Mouse (Mus musculus) hindbrain, embryonic 16.5 days (tissue): ENCODE measurements around the gene Kcnn4. TPM values are rescaled to one million over a fixed set of nuclear protein-coding genes. Genes with fewer than 3 reads are reported as not detected.

Experiments
- ATAC-seq: fragments of 200-750 bp; cut with Nextera tagmentation; 2 replicates; pipeline ENCODE4 v1.8.0; 2017; ENCODE audit warnings: moderate TSS enrichment, moderate library complexity
- H3K27ac ChIP-seq: fragments of 300-500 bp; sonication (generic); 2 replicates; pipeline ENCODE4 v1.5.1; 2014; ENCODE audit warnings: low read depth, mild to moderate bottlenecking, control low read depth, low read length, moderate library complexity
- H3K27me3 ChIP-seq: fragments of 300-500 bp; sonication (generic); replicated peaks from 2 replicates; pipeline ENCODE4 v1.6.1; 2014; ENCODE audit warnings: low read length; ENCODE audit not compliant: control insufficient read depth, insufficient read depth
- H3K36me3 ChIP-seq: fragments of 300-500 bp; sonication (generic); 2 replicates; pipeline ENCODE4 v1.6.1; 2014; ENCODE audit warnings: mild to moderate bottlenecking, low read length, moderate library complexity, mixed read lengths; ENCODE audit not compliant: control insufficient read depth, insufficient read depth
- H3K4me1 ChIP-seq: fragments of 300-500 bp; sonication (generic); 2 replicates; pipeline ENCODE4 v1.6.1; 2014; ENCODE audit warnings: low read depth, low read length; ENCODE audit not compliant: control insufficient read depth, insufficient read depth
- H3K4me2 ChIP-seq: fragments of 300-500 bp; sonication (generic); 2 replicates; pipeline ENCODE4 v1.6.1; 2014; ENCODE audit warnings: mild to moderate bottlenecking, low read length, control low read depth, moderate library complexity
- H3K4me3 ChIP-seq: fragments of 300-500 bp; sonication (generic); 2 replicates; pipeline ENCODE4 v1.5.1; 2014; ENCODE audit warnings: mild to moderate bottlenecking, low read length, control low read depth, moderate library complexity
- H3K9ac ChIP-seq: fragments of 300-500 bp; sonication (generic); 2 replicates; pipeline ENCODE4 v1.6.1; 2014; ENCODE audit warnings: low read depth, mild to moderate bottlenecking, control low read depth, low read length, moderate library complexity
- H3K9me3 ChIP-seq: fragments of 300-500 bp; sonication (generic); 2 replicates; pipeline ENCODE4 v1.6.1; 2014; ENCODE audit warnings: mild to moderate bottlenecking, low read length, moderate library complexity; ENCODE audit not compliant: control insufficient read depth
- WGBS: fragments of 180-500 bp; shearing (Covaris S2); extraction: QIAGEN DNeasy Blood & Tissue Kit; methylation state at CpG from one replicate; pipeline ENCODE4 v1.1.7; 2014; 5-methylcytosine and 5-hydroxymethylcytosine counted together
- polyA plus RNA-seq: library from polyadenylated mRNA; unstranded; fragments of >200 nt; fragmentation: Nextera tagmentation; extraction: Ambion mirVana; gene quantifications from 2 replicates; pipeline ENCODE4 v1.2.1, GENCODE M21; 2015

Gene Kcnn4
- polyA plus RNA-seq, 1 experiment from 2014 or later: 2.5 TPM

DNA sequence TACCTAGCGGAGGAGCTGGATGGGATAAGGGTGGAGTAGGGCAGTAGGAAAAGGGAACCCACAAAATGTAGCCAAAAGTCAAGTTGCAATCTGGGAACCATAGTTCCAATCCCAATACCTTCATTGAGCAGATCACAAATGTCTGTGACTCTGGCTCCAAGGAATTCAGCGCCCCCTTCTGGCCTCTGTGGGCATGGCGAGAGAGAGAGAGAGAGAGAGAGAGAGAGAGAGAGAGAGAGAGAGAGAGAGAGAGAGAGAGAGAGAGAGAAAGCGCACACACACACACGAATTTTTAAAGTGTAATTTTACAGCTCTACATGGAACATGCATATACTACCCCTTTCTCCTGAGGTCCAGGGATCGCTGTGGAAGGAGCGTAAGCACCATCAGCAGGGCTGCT lies 6.8 kb upstream of the Kcnn4 start:
- Histone ChIP-seq H3K4me1 (peaks cover 2% of the 10 kb centered on the region; the same call in 1 of the 2 replicates), H3K27ac (no peak overlapping the region), H3K27me3 (no peaks in the 10 kb centered on the region), H3K4me3 (no peak overlapping the region), H3K36me3 (no peaks in the 10 kb centered on the region), H3K9me3 (no peaks in the 10 kb centered on the region), H3K4me2 (no peak overlapping the region), H3K9ac (no peak overlapping the region)
- no peak for ATAC-seq
- 20% methylated on average over 7 of the region's 7 CpGs for WGBS

DNA sequence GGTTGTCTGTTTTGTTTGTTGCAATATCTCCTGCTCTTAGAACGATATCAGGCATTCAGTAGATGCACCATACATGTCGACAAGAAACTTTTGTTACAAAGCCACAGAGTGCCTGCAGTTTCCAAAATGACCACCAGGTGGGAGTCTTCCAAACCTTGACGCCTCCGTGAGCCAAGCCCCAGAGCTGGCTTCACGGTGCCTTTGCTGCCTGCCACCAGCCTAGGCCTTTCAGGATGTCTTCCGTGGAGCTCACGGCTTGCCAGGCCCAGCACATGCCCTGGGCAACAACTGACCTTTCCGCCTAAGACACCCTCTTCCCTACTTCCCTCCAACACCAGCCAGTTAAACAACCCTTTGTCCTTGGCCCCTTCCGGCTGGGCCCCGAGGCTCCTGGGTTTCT lies 5.2 kb upstream of the Kcnn4 start:
- H3K9me3 ChIP-seq: no peaks in the 10 kb centered on the region
- no peak overlapping the region for H3K27ac ChIP-seq
- 22% methylated on average over 10 of the region's 10 CpGs for WGBS
- peak; percentile 82 for ATAC-seq
- H3K27me3 ChIP-seq: no peaks in the 10 kb centered on the region
- no peaks in the 10 kb centered on the region for H3K36me3 ChIP-seq
- no peak overlapping the region for H3K4me2 ChIP-seq
- H3K9ac ChIP-seq: peak overlapping the region; percentile 51
- H3K4me1 ChIP-seq: peaks cover 2% of the 10 kb centered on the region; the same call in 1 of the 2 replicates
- no peak overlapping the region for H3K4me3 ChIP-seq

DNA sequence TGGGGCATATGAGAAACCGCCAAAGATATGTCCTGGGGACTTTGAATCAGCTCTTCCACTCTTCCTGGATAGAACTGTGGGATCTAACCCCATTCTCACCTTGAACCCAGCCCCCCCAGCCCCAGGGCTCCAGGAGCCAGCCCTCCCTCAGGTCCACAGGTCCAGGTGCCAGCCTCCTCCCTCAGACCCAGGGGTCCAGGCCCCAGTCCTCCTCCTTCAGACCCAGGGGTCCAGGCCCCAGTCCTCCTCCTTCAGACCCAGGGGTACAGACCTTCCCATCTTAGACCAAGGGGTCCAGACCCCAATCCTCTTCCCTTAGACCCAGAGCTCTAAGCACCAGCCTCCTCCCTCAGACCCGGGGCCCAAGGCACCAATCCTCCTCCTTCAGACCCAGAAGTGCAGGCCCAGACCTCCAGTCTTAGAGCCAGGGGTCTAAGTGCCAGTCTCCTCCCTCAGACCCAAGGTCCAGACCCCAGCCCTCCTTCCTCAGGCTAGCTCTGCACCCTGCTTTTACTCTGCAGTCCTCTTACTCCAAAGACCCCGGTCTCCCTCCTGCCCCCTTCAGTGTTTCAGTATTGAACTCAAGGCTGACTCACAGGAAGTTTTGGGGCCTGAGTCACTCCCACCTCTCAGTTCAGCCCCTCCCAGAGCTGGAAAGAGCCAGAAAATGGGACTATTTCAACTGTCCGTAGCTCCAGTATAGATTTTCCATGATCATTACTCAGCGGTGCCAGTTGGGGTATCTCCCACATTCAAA lies 4.6 kb upstream of the Kcnn4 start:
- peak; percentile 18 for ATAC-seq
- 83% methylated on average over 5 of the region's 5 CpGs for WGBS

DNA sequence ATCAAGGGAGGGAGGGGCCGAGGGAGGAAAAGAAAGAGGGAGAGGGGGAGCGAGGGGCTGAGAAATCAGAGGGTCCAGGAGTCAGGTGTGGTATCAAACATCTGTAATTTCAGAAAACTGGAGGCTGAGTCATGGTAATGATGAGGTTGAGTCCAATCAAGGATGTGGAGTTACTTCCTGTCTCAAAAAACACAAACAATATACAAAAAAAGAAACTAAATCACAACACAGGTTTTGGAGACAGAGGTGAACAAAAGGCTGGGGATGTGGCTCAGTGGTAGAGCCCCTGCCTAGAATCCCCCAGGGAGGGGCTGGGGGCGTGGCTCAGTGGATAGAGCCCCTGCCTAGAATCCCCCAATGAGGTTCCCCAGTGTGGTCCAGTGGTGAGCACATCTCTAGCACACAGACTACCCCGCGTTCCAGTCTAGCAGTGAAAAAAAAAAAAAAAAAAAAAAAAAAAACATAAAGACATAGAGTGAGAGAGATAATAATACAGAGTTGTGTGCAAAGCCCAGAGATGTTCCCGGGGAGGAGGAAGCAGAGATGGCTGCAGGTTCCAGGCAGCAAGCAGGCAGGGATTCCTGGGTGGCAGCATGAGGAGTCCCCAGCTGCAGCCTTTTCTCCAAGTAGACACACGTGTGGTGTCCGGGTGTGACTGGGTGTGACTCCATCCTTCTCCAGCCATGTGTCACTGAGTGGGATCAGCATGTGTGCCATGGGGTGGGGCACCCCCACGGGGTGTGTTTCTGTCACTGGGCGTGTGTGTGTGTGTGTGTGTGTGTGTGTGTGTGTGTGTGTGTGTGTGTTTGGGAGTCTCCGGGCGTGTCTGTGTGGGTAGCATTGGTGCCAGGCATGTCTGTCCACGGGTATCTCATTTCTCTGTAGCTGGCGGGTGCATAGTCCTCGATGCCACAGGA lies 3.1 kb upstream of the Kcnn4 start:
- H3K4me3 ChIP-seq: no peak overlapping the region
- H3K9ac ChIP-seq: no peak overlapping the region
- no peaks in the 10 kb centered on the region for H3K9me3 ChIP-seq
- H3K27ac ChIP-seq: no peak overlapping the region
- no peak for ATAC-seq
- H3K36me3 ChIP-seq: no peaks in the 10 kb centered on the region
- WGBS: 79% methylated on average over 15 of the region's 15 CpGs
- no peak overlapping the region for H3K4me2 ChIP-seq
- H3K27me3 ChIP-seq: no peaks in the 10 kb centered on the region
- peaks cover 2% of the 10 kb centered on the region for H3K4me1 ChIP-seq

More for the DNA sequence above, 4.6 kb upstream of the Kcnn4 start:
- Histone ChIP-seq H3K4me1 (peaks cover 2% of the 10 kb centered on the region), H3K9me3 (no peaks in the 10 kb centered on the region), H3K27ac (no peak overlapping the region), H3K36me3 (no peaks in the 10 kb centered on the region), H3K4me2 (no peak overlapping the region), H3K27me3 (no peaks in the 10 kb centered on the region), H3K4me3 (no peak overlapping the region), H3K9ac (peak overlapping the region; percentile 51)

DNA sequence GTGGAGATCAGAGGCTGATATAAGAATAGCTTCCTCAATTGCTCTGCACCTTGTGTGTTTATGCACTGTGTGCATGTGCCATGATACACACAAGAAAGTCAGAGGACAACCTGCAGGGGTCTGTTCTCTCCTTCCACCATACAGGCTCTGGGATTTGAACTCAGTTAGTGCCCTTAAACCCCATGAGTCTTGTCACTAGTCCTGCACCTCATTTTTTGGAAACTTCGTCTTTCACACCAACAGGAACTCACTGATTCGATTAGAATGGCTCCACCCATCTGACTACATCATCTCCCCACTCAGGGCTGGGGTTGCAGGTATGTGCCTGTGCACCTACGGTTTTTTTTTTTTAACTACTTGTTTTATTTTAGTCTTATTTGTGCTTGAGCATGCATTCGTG lies 1.8 kb upstream of the Kcnn4 start:
- Histone ChIP-seq H3K36me3 (no peaks in the 10 kb centered on the region), H3K4me1 (peaks cover 2% of the 10 kb centered on the region), H3K9me3 (no peaks in the 10 kb centered on the region), H3K4me3 (no peak overlapping the region), H3K4me2 (no peak overlapping the region), H3K27me3 (no peaks in the 10 kb centered on the region), H3K9ac (no peak overlapping the region), H3K27ac (no peak overlapping the region)
- no peak for ATAC-seq
- WGBS: 70% methylated on average over 4 of the region's 4 CpGs

DNA sequence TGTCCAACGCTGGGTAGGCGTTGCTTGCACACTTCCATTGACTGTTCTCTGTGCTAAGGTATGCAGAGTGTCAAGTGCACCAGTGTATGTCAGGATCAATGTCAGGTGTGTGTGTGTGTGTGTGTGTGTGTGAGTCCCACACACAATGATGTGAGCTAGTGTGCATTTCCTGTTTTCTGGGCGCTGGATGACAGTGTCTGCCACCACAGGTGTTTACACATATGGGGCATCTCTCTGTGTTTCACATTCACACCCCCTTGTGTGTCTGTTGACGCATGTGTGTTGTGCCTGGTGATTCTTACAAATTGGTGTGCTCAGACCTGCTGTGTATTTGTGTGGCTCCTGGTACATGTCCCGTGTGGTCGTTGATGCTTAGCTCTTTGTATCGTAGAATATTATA lies 1.1 kb upstream of the Kcnn4 start:
- no peak overlapping the region for H3K4me3 ChIP-seq
- H3K27me3 ChIP-seq: no peaks in the 10 kb centered on the region

DNA sequence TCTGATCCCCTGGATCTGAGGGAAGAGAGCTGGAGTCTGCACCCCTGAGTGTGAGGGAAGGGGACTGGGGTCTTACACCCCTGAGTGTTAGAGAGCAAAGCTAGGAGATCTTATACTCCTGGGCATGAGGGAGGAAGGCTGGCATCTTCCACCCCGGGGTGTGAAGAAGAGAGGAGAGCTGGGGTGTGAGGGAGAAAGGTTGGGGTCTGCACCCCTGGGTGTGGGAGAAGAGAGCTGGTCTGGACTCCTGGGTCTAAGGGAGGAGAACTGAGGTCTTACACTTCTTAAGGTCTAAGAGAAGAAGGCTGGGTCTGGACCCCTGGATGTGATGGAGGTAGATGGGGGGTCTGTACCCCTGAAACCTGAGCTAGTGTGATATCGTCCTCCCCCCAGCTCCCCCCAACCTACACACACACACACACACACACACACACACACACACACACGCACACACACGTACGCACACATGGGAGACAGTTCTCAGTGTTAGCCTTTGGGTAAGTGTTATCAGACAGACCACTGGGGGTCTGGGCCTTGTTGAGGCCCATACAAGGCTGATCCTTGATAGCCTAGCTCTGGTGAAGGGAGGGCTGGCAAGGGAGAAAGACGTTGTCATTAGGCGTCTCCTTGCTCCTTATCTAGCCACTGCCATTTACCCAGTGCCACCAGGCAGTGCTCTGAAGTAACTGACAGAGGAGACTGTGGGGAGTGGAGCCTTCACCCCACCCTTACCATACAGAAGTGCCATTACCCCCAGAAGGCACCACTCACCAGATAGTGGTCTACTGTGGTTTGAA lies 1.1 kb downstream of the Kcnn4 start:
- Histone ChIP-seq H3K9me3 (no peaks in the 10 kb centered on the region), H3K4me2 (no peak overlapping the region), H3K4me1 (peaks cover 5% of the 10 kb centered on the region; the same call in 1 of the 2 replicates), H3K9ac (no peak overlapping the region), H3K36me3 (no peaks in the 10 kb centered on the region), H3K27ac (no peak overlapping the region), H3K4me3 (no peak overlapping the region), H3K27me3 (no peaks in the 10 kb centered on the region)
- 86% methylated on average over 7 of the region's 7 CpGs for WGBS
- no peak for ATAC-seq

More for the DNA sequence above, 1.1 kb upstream of the Kcnn4 start:
- WGBS: 87% methylated on average over 7 of the region's 7 CpGs
- no peaks in the 10 kb centered on the region for H3K36me3 ChIP-seq
- no peak for ATAC-seq
- H3K27ac ChIP-seq: no peak overlapping the region
- no peak overlapping the region for H3K4me2 ChIP-seq
- H3K4me1 ChIP-seq: peaks cover 7% of the 10 kb centered on the region
- H3K9me3 ChIP-seq: no peaks in the 10 kb centered on the region
- H3K9ac ChIP-seq: no peak overlapping the region

DNA sequence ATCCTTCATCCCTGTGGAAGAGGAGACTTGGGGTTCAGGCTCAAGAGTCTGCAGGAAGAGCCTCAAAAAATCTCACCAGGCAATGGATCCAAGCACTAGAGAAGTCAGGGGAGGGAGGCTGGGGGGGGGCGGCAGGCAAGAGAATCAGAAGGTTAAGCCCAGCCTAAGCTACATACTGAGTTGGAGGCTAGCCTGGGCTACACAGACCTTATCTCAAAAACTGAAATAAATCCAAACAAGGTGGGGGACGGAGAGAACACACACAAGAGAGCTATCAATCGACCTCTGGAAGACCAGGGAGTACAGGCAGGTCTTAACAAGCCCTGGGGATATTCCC lies 1.7 kb downstream of the Kcnn4 start:
- no peaks in the 10 kb centered on the region for H3K36me3 ChIP-seq
- no peak for ATAC-seq
- no peaks in the 10 kb centered on the region for H3K9me3 ChIP-seq
- no peak overlapping the region for H3K27ac ChIP-seq
- no peak overlapping the region for H3K4me2 ChIP-seq
- no peak overlapping the region for H3K9ac ChIP-seq
- no peak overlapping the region for H3K4me3 ChIP-seq
- WGBS: 69% methylated on average over 3 of the region's 3 CpGs
- H3K4me1 ChIP-seq: peaks cover 5% of the 10 kb centered on the region; the same call in 1 of the 2 replicates
- no peaks in the 10 kb centered on the region; the same call in 1 of the 2 replicates for H3K27me3 ChIP-seq
